Mouse (Mus musculus): ENCODE results near the gene Plet1.

The Plet1 gene

GRCm38 (mm10) chr9:50494311-50494710 is at the start of gene Plet1:
Gene Plet1 (plus strand): TSS chr9:50494525.
- DNase-seq (ENCODE audit: extremely low read depth, low read depth), result no peak

- no peak for DNase-seq (ENCODE audit: extremely low read depth, low read depth)
Observed at GRCm38 (mm10) chr9:50449048-50449447, 45.3 kb upstream of the Plet1 start.

GRCm38 (mm10) chr9:50451456-50452218 is 42.7 kb upstream of the Plet1 start:
- DNase-seq (ENCODE audit: extremely low read depth, low read depth), result no peak

- peak; percentile 71 for DNase-seq (ENCODE audit: extremely low read depth, low read depth)
Observed at GRCm38 (mm10) chr9:50452303-50452775, 42.0 kb upstream of the Plet1 start.

GRCm38 (mm10) chr9:50457596-50457995 is 36.7 kb upstream of the Plet1 start:
- DNase-seq (ENCODE audit: extremely low read depth, low read depth), result no peak

GRCm38 (mm10) chr9:50459537-50459936 is 34.8 kb upstream of the Plet1 start:
- DNase-seq (ENCODE audit: extremely low read depth, low read depth), result no peak

GRCm38 (mm10) chr9:50462494-50463204 is 31.7 kb upstream of the Plet1 start:
- DNase-seq (ENCODE audit: extremely low read depth, low read depth), result no peak

- DNase-seq (ENCODE audit: extremely low read depth, low read depth), result no peak
Observed at GRCm38 (mm10) chr9:50463205-50463508, 31.2 kb upstream of the Plet1 start.

GRCm38 (mm10) chr9:50470377-50471100 is 23.8 kb upstream of the Plet1 start:
- DNase-seq (ENCODE audit: extremely low read depth, low read depth), result no peak

GRCm38 (mm10) chr9:50471181-50471901 is 23.0 kb upstream of the Plet1 start:
- DNase-seq (ENCODE audit: extremely low read depth, low read depth), result no peak

- no peak for DNase-seq (ENCODE audit: extremely low read depth, low read depth)
Observed at GRCm38 (mm10) chr9:50475318-50475717, 19.0 kb upstream of the Plet1 start.

- DNase-seq (ENCODE audit: extremely low read depth, low read depth), result no peak
Observed at GRCm38 (mm10) chr9:50475745-50476144, 18.6 kb upstream of the Plet1 start.

- no peak for DNase-seq (ENCODE audit: extremely low read depth, low read depth)
Observed at GRCm38 (mm10) chr9:50476651-50477050, 17.7 kb upstream of the Plet1 start.

GRCm38 (mm10) chr9:50477270-50477669 is 17.1 kb upstream of the Plet1 start:
- DNase-seq (ENCODE audit: extremely low read depth, low read depth), result no peak

- DNase-seq (ENCODE audit: extremely low read depth, low read depth), result no peak
Observed at GRCm38 (mm10) chr9:50478826-50479225, 15.5 kb upstream of the Plet1 start.

GRCm38 (mm10) chr9:50479476-50479875 is 14.8 kb upstream of the Plet1 start:
- no peak for DNase-seq (ENCODE audit: extremely low read depth, low read depth)

GRCm38 (mm10) chr9:50482743-50483142 is 11.6 kb upstream of the Plet1 start:
- no peak for DNase-seq (ENCODE audit: extremely low read depth, low read depth)

GRCm38 (mm10) chr9:50485521-50485920 is 8.8 kb upstream of the Plet1 start:
- no peak for DNase-seq (ENCODE audit: extremely low read depth, low read depth)

- no peak for DNase-seq (ENCODE audit: extremely low read depth, low read depth)
Observed at GRCm38 (mm10) chr9:50490836-50491235, 3.5 kb upstream of the Plet1 start.

GRCm38 (mm10) chr9:50491531-50492045 is 2.7 kb upstream of the Plet1 start:
- no peak for DNase-seq (ENCODE audit: extremely low read depth, low read depth)

- DNase-seq (ENCODE audit: extremely low read depth, low read depth), result no peak
Observed at GRCm38 (mm10) chr9:50493777-50494176, 548 bp upstream of the Plet1 start.

All from MEL-GATA-1-ER (cell line).